Mouse (Mus musculus): ENCODE results near the gene Safb2. TPM values are rescaled to one million over a fixed set of nuclear protein-coding genes. Genes with fewer than 3 reads are reported as not detected.

Safb2 gene
- polyA plus RNA-seq, 1 experiment from 2014 or later: 73.5 TPM

DNA sequence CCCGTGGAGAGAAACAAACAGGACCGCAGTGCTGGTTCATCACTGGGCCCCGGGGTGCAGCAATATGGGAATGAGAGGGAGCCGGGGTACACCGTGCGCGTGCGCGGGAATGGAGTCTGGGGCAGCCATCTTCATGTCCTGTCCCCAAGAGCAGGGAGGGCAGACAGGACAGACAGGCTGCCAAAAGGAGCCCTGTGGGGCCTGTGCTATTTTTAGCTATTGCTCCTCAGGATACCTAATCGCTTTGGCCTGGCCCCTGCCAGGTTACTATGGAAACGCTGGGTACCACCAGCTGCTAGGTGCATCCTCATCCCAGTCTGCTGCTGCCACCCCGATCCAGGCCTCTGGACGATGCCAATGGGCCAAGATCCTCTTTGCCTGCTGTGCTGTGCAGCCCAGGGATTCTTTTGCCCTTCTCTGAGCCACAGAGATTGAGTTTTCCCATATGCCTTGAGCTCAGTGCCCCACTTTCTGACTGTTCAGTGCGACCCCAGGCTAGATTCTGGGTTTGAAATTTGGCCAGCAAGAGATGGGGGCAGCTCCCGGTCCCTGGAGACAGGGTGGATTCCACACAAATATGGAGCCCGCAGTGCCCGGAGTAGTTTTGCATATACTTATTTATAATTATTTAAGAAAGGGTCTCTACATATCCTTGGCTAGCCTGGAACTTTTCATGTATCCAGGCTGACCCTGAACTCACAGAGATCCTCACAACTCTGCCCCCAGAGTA lies 37.1 kb downstream of the Safb2 start:
- Histone ChIP-seq H3K27ac (ENCODE audit: low read length) (no peak overlapping the region), H3K9me3 (ENCODE audit: control insufficient read depth, low read depth, low read length) (no peaks in the 10 kb centered on the region), H3K27me3 (ENCODE audit: control insufficient read depth, insufficient read depth, low read length) (no peaks in the 10 kb centered on the region), H3K4me3 (ENCODE audit: low read depth, low read length) (no peak overlapping the region), H3K9ac (replicated peaks; ENCODE audit: low read depth, low read length) (no peak overlapping the region), H3K4me2 (replicated peaks; ENCODE audit: low read depth, low read length) (no peak overlapping the region), H3K36me3 (ENCODE audit: control insufficient read depth, insufficient read depth, low read length) (no peaks in the 10 kb centered on the region), H3K4me1 (ENCODE audit: control insufficient read depth, insufficient read depth, low read length) (no peaks in the 10 kb centered on the region)
- 67% methylated on average over 17 of the region's 17 CpGs for WGBS
- ATAC-seq (ENCODE audit: insufficient number of reproducible peaks, insufficient read depth, low FRiP score, low read depth): no peak

- WGBS: 76% methylated on average over 5 of the region's 5 CpGs
- H3K4me2 ChIP-seq (replicated peaks; ENCODE audit: low read depth, low read length): no peak overlapping the region
- H3K4me1 ChIP-seq (ENCODE audit: control insufficient read depth, insufficient read depth, low read length): no peaks in the 10 kb centered on the region
- no peak overlapping the region for H3K4me3 ChIP-seq (ENCODE audit: low read depth, low read length)
- ATAC-seq (ENCODE audit: insufficient number of reproducible peaks, insufficient read depth, low FRiP score, low read depth): no peak
- no peak overlapping the region for H3K9ac ChIP-seq (replicated peaks; ENCODE audit: low read depth, low read length)
- H3K36me3 ChIP-seq (ENCODE audit: control insufficient read depth, insufficient read depth, low read length): no peaks in the 10 kb centered on the region
- H3K9me3 ChIP-seq (ENCODE audit: control insufficient read depth, low read depth, low read length): no peaks in the 10 kb centered on the region
- no peak overlapping the region for H3K27ac ChIP-seq (ENCODE audit: low read length)
- no peaks in the 10 kb centered on the region for H3K27me3 ChIP-seq (ENCODE audit: control insufficient read depth, insufficient read depth, low read length)
Observed at GRCm38 (mm10) chr17:56546576-56546975, 37.8 kb downstream of the Safb2 start.

DNA sequence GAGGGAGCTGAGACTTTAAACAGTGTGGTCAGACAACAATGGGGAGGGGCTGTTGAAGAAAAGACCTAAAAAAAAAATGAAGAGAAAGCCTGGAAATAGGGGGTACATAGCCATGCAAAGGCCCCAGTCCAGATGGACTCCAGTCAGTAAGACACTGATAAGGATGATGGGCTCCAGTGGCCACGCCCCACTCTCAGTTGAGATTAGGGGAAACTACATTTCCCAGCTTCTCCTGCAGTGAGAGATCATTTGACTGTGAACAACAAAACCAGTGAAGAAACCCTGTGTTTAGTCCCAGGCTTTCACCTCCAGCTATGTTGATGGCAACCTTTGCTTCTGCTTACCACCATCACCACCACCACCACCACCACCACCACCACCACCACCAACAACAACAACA lies 38.4 kb downstream of the Safb2 start:
- ATAC-seq (ENCODE audit: insufficient number of reproducible peaks, insufficient read depth, low FRiP score, low read depth): no peak
- H3K27me3 ChIP-seq (ENCODE audit: control insufficient read depth, insufficient read depth, low read length): no peaks in the 10 kb centered on the region
- H3K9ac ChIP-seq (replicated peaks; ENCODE audit: low read depth, low read length): no peak overlapping the region
- no peaks in the 10 kb centered on the region for H3K9me3 ChIP-seq (ENCODE audit: control insufficient read depth, low read depth, low read length)
- H3K36me3 ChIP-seq (ENCODE audit: control insufficient read depth, insufficient read depth, low read length): no peaks in the 10 kb centered on the region
- H3K4me2 ChIP-seq (replicated peaks; ENCODE audit: low read depth, low read length): no peak overlapping the region
- H3K4me1 ChIP-seq (ENCODE audit: control insufficient read depth, insufficient read depth, low read length): no peaks in the 10 kb centered on the region
- H3K27ac ChIP-seq (ENCODE audit: low read length): no peak overlapping the region
- WGBS: 62% methylated on average over 1 of the region's 1 CpGs
- no peak overlapping the region for H3K4me3 ChIP-seq (ENCODE audit: low read depth, low read length)

DNA sequence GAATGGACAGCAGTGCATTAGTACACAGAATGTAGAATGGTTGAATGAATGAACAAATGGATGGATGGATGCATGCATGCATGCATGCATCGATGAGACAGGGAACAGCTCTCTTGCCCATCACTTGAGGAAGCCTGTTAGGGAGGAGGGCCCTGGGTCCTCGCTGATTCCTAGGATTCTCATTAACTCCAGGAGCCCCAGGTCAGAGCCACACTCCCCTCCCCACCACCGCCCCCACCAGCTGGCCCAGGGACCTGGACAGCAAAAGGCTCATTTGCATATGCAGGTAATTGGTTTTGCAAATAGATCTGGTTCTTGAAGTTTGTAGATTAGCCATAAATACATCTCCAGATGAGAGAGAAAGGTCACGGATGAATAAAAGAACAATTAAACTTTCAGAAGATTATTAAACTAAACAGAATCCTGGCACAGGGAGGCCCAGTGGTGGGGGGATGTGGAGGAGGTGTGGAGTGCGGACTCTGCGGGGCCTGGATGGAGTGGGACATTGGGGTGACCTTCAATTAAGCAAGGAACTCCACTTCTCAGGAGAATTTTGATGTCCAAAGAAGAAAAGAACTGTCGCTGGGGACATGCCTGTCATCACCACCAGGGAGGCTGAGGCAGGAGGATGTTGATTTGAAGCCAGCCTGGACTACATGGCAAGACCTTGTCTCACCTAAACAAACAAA lies 39.5 kb downstream of the Safb2 start:
- H3K9ac ChIP-seq (replicated peaks; ENCODE audit: low read depth, low read length): no peak overlapping the region
- WGBS: 74% methylated on average over 7 of the region's 7 CpGs
- H3K9me3 ChIP-seq (ENCODE audit: control insufficient read depth, low read depth, low read length): no peaks in the 10 kb centered on the region
- no peaks in the 10 kb centered on the region for H3K4me1 ChIP-seq (ENCODE audit: control insufficient read depth, insufficient read depth, low read length)
- no peak overlapping the region for H3K4me2 ChIP-seq (replicated peaks; ENCODE audit: low read depth, low read length)
- H3K27ac ChIP-seq (ENCODE audit: low read length): no peak overlapping the region
- no peaks in the 10 kb centered on the region for H3K36me3 ChIP-seq (ENCODE audit: control insufficient read depth, insufficient read depth, low read length)
- H3K27me3 ChIP-seq (ENCODE audit: control insufficient read depth, insufficient read depth, low read length): no peaks in the 10 kb centered on the region
- H3K4me3 ChIP-seq (ENCODE audit: low read depth, low read length): no peak overlapping the region
- no peak for ATAC-seq (ENCODE audit: insufficient number of reproducible peaks, insufficient read depth, low FRiP score, low read depth)

DNA sequence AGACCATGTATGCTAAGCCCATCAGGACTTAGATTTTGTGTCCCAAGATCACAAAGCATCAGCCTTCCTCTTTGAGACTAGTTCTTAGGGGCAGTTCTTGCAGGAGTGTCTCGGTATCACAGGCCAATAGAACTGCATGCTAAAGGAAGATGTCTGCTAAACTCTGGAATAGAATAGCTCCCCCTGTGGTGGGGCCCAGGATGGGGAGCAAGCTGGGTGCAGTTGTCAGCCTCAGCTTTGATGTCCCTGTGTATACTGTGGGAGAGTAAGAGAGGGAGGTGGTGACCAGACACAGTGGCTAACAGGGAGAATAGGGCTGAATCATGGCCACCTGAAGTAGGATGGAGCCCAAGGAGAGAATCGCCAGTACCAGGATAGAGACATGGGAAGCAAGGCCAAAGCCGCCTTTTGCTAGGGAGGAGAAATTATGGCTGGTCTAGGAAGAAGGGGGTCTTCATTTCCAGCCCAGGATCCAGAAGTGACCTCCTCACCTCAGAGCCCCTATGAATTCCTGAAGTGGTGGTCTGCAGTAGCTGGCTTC lies 40.6 kb downstream of the Safb2 start:
- 71% methylated on average over 3 of the region's 3 CpGs for WGBS

DNA sequence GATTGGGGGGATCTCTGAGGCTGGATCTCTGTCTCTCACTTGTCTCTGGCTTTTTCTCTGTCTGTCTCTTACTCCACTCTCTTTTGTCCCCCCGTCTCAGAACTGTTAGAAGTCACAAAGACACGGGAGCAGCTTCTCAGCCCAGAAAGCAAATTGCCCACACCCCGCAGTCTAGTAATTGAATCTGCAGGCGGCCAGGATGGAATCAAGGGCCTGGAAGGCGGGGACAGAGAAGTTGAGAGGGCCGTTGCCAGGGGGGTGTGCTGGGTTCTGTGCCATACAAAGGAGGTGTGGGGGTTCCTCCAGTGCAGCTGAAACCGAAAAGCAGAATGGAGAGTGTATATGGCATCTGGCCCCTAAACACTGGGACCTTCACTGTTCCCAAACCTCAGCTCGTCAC lies 41.6 kb downstream of the Safb2 start:
- 62% methylated on average over 8 of the region's 8 CpGs for WGBS
- Histone ChIP-seq H3K4me1 (ENCODE audit: control insufficient read depth, insufficient read depth, low read length) (no peaks in the 10 kb centered on the region), H3K27me3 (ENCODE audit: control insufficient read depth, insufficient read depth, low read length) (no peaks in the 10 kb centered on the region), H3K9ac (replicated peaks; ENCODE audit: low read depth, low read length) (no peak overlapping the region), H3K9me3 (ENCODE audit: control insufficient read depth, low read depth, low read length) (no peaks in the 10 kb centered on the region), H3K27ac (ENCODE audit: low read length) (no peak overlapping the region), H3K36me3 (ENCODE audit: control insufficient read depth, insufficient read depth, low read length) (no peaks in the 10 kb centered on the region), H3K4me3 (ENCODE audit: low read depth, low read length) (no peak overlapping the region), H3K4me2 (replicated peaks; ENCODE audit: low read depth, low read length) (no peak overlapping the region)
- no peak for ATAC-seq (ENCODE audit: insufficient number of reproducible peaks, insufficient read depth, low FRiP score, low read depth)

More for the DNA sequence above, 40.6 kb downstream of the Safb2 start:
- Histone ChIP-seq H3K27me3 (ENCODE audit: control insufficient read depth, insufficient read depth, low read length) (no peaks in the 10 kb centered on the region), H3K27ac (ENCODE audit: low read length) (no peak overlapping the region), H3K9ac (replicated peaks; ENCODE audit: low read depth, low read length) (no peak overlapping the region), H3K4me1 (ENCODE audit: control insufficient read depth, insufficient read depth, low read length) (no peaks in the 10 kb centered on the region), H3K4me2 (replicated peaks; ENCODE audit: low read depth, low read length) (no peak overlapping the region), H3K9me3 (ENCODE audit: control insufficient read depth, low read depth, low read length) (no peaks in the 10 kb centered on the region), H3K36me3 (ENCODE audit: control insufficient read depth, insufficient read depth, low read length) (no peaks in the 10 kb centered on the region), H3K4me3 (ENCODE audit: low read depth, low read length) (no peak overlapping the region)
- no peak for ATAC-seq (ENCODE audit: insufficient number of reproducible peaks, insufficient read depth, low FRiP score, low read depth)

- Histone ChIP-seq H3K9ac (replicated peaks; ENCODE audit: low read depth, low read length) (no peak overlapping the region), H3K9me3 (ENCODE audit: control insufficient read depth, low read depth, low read length) (no peaks in the 10 kb centered on the region), H3K36me3 (ENCODE audit: control insufficient read depth, insufficient read depth, low read length) (no peaks in the 10 kb centered on the region), H3K4me3 (ENCODE audit: low read depth, low read length) (no peak overlapping the region), H3K4me1 (ENCODE audit: control insufficient read depth, insufficient read depth, low read length) (0 out of 2 replicates have a peak, but pooled peaks cover 3% of the 10 kb centered on the region), H3K27ac (ENCODE audit: low read length) (no peak overlapping the region), H3K4me2 (replicated peaks; ENCODE audit: low read depth, low read length) (no peak overlapping the region), H3K27me3 (ENCODE audit: control insufficient read depth, insufficient read depth, low read length) (no peaks in the 10 kb centered on the region)
- WGBS: 23% methylated on average over 6 of the region's 6 CpGs
- ATAC-seq (ENCODE audit: insufficient number of reproducible peaks, insufficient read depth, low FRiP score, low read depth): peak; percentile 87
Observed at GRCm38 (mm10) chr17:56540562-56540975, 43.8 kb downstream of the Safb2 start.

- Histone ChIP-seq H3K9ac (replicated peaks; ENCODE audit: low read depth, low read length) (no peak overlapping the region), H3K36me3 (ENCODE audit: control insufficient read depth, insufficient read depth, low read length) (no peaks in the 10 kb centered on the region), H3K27ac (ENCODE audit: low read length) (no peak overlapping the region), H3K27me3 (ENCODE audit: control insufficient read depth, insufficient read depth, low read length) (no peaks in the 10 kb centered on the region), H3K9me3 (ENCODE audit: control insufficient read depth, low read depth, low read length) (no peaks in the 10 kb centered on the region), H3K4me1 (ENCODE audit: control insufficient read depth, insufficient read depth, low read length) (0 out of 2 replicates have a peak, but pooled peaks cover 3% of the 10 kb centered on the region), H3K4me2 (replicated peaks; ENCODE audit: low read depth, low read length) (no peak overlapping the region), H3K4me3 (ENCODE audit: low read depth, low read length) (no peak overlapping the region)
- 42% methylated on average over 8 of the region's 8 CpGs for WGBS
- no peak for ATAC-seq (ENCODE audit: insufficient number of reproducible peaks, insufficient read depth, low FRiP score, low read depth)
Observed at GRCm38 (mm10) chr17:56537912-56538311, 46.5 kb downstream of the Safb2 start.

Measured in stomach, embryonic 14.5 days (tissue).